Mouse (Mus musculus) testis, adult 2 months (tissue): ENCODE results near the gene Rab43.

Experiments used
- CTCF ChIP-seq: fragments of 200-500 bp; IDR thresholded peaks from 2 replicates; pipeline ENCODE4 v1.5.1; 2012; ENCODE audit warnings: low read depth, mild to moderate bottlenecking, inconsistent platforms, low read length, moderate library complexity; ENCODE audit not compliant: control insufficient read depth, insufficient read depth, insufficient replicate concordance
- POLR2A ChIP-seq: fragments of 200-500 bp; IDR thresholded peaks from 2 replicates; pipeline ENCODE4 v1.6.1; 2012; ENCODE audit warnings: low read depth, mild to moderate bottlenecking, inconsistent platforms, low read length, moderate library complexity; ENCODE audit not compliant: control insufficient read depth

DNA sequence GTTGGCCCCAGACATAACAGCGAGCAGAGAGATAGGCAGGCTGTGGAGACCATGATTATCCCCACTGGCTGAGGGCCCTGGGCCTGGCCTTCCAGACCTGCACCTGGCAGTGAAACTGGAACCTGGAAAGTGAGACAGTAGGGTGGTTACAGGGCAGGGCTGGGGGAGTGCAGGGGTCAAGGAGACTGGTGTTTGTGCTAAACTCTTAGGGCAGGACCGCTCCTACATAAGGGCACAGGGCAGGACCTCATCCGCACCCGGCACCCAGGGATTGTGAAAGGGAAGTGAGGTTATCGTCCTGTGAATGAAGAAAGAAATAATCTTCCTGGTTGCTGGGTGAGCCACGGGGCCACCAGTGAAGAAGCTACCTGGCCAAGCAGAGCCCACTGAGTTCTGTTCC lies 22.2 kb downstream of the Rab43 start:
- TF ChIP-seq CTCF (no peak), POLR2A (no peak)
